Mouse (Mus musculus) limb, embryonic 14.5 days (tissue): ENCODE data around the gene Fam173a. TPM values are rescaled to one million over a fixed set of nuclear protein-coding genes. Genes with fewer than 3 reads are reported as not detected.

Experiments
- ATAC-seq: fragments of 200-750 bp; cut with Nextera tagmentation; 2 replicates; pipeline ENCODE4 v1.8.0; 2017; ENCODE audit warnings: low read depth, moderate number of reproducible peaks, moderate TSS enrichment; ENCODE audit not compliant: low FRiP score
- DNase-seq: peaks from one replicate; pipeline ENCODE4 v3.0.0-alpha.2; 2015; ENCODE audit warnings: low spot score
- H3K27ac ChIP-seq: fragments of 300-500 bp; sonication (generic); replicated peaks from 2 replicates; pipeline ENCODE4 v1.5.1; 2014; ENCODE audit warnings: low read depth, mild to moderate bottlenecking, low read length, moderate library complexity, mixed read lengths
- H3K27me3 ChIP-seq: fragments of 300-500 bp; sonication (generic); 2 replicates; pipeline ENCODE4 v1.6.1; 2014; ENCODE audit warnings: low read length, mixed read lengths; ENCODE audit not compliant: control insufficient read depth, insufficient read depth
- H3K36me3 ChIP-seq: fragments of 300-500 bp; sonication (generic); 2 replicates; pipeline ENCODE4 v1.6.1; 2014; ENCODE audit warnings: mild to moderate bottlenecking, low read length, moderate library complexity, mixed read lengths; ENCODE audit not compliant: control insufficient read depth, insufficient read depth
- H3K4me1 ChIP-seq: fragments of 300-500 bp; sonication (generic); 2 replicates; pipeline ENCODE4 v1.6.1; 2014; ENCODE audit warnings: antibody characterized with exemption, low read length, mixed read lengths; ENCODE audit not compliant: control insufficient read depth, insufficient read depth
- H3K4me2 ChIP-seq: fragments of 300-500 bp; sonication (generic); replicated peaks from 2 replicates; pipeline ENCODE4 v1.6.1; 2014; ENCODE audit warnings: low read depth, mild to moderate bottlenecking, low read length, moderate library complexity; ENCODE audit not compliant: severe bottlenecking
- H3K4me3 ChIP-seq: fragments of 300-500 bp; sonication (generic); replicated peaks from 2 replicates; pipeline ENCODE4 v1.5.1; 2014; ENCODE audit warnings: low read length
- H3K9ac ChIP-seq: fragments of 300-500 bp; sonication (generic); 2 replicates; pipeline ENCODE4 v1.6.1; 2014; ENCODE audit warnings: mild to moderate bottlenecking, low read depth, low read length, moderate library complexity; ENCODE audit not compliant: severe bottlenecking
- H3K9me3 ChIP-seq: fragments of 300-500 bp; sonication (generic); 2 replicates; pipeline ENCODE4 v1.6.1; 2016; ENCODE audit warnings: low read length; ENCODE audit not compliant: control insufficient read depth
- POLR2A ChIP-seq: fragments of 200-500 bp; IDR thresholded peaks from 2 replicates; pipeline ENCODE4 v1.8.0; 2012; ENCODE audit warnings: inconsistent platforms, mild to moderate bottlenecking, moderate library complexity, borderline replicate concordance; ENCODE audit not compliant: insufficient read depth, insufficient read length; ENCODE audit errors: extremely low read depth
- WGBS: fragments of 180-500 bp; shearing (Covaris S2); extraction: QIAGEN DNeasy Blood & Tissue Kit; methylation state at CpG from one replicate; pipeline ENCODE4 v1.1.7; 2014; 5-methylcytosine and 5-hydroxymethylcytosine counted together
- polyA plus RNA-seq, 2 experiments: library from polyadenylated mRNA; depleted of rRNA in 1 of 2; stranded (reverse) in 1 of 2; unstranded in 1 of 2; fragments of >200 nt; fragmentation: Nextera tagmentation in 1 of 2; extraction: Ambion mirVana in 1 of 2; gene quantifications; 2 replicates each; pipeline versions ENCODE4 v1.2.1 to v1.2.3; 2012 to 2014

The Fam173a gene
- polyA plus RNA-seq, 2 experiments: 73.8 to 117 TPM

DNA sequence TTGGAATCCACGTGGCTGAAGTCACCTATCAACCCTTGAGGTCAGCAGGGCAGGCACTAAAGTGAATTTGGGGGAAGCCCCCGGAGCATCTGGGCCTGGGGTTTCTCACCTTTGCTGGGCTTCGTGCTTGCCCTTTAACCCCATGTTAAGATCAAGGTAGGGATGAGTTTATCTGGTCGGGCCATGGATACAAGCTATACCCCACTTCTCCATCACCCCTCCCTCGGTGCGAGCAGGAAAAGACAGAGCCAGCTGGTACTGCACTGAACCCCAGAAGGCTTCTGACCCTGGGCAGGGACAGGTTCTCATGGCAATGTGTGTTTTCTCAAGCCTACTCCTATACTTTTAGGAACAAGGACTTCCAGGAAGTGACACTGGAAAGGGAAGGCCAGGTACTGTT is 11.4 kb downstream of the Fam173a start:
- no peak for DNase-seq
- no peak for ATAC-seq
- Histone ChIP-seq H3K27me3 (no peaks in the 10 kb centered on the region), H3K4me1 (peaks cover 13% of the 10 kb centered on the region), H3K9me3 (no peaks in the 10 kb centered on the region), H3K27ac (no peak overlapping the region), H3K4me3 (no peak overlapping the region), H3K9ac (no peak overlapping the region), H3K36me3 (peaks cover 38% of the 10 kb centered on the region), H3K4me2 (no peak overlapping the region)
- no peak for TF ChIP-seq POLR2A
- WGBS: 74% methylated on average over 6 of the region's 6 CpGs

DNA sequence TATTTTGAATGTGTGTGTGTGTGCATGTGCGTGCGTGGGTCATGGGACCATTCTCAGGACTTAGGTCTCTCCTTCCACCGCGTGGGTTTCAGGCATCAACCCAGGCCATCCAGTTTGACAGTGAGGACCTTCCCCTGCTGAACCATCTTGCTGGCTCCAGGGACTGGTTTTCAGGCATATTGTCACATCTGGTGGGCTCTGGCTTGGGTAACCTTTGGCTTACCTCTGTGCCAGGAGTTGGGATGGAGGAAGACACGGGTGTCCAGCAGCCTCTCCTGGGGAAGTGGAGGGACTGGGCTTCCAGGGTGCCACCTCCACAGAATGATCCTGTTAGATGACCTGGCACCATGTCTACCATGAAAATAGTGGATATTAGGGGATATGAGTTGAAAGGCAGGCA is 14.8 kb downstream of the Fam173a start:
- peaks cover 5% of the 10 kb centered on the region for H3K4me1 ChIP-seq
- no peak overlapping the region for H3K27ac ChIP-seq
- no peak overlapping the region for H3K9ac ChIP-seq
- DNase-seq (no peak), ATAC-seq (no peak)
- peaks cover 26% of the 10 kb centered on the region for H3K36me3 ChIP-seq
- no peaks in the 10 kb centered on the region for H3K9me3 ChIP-seq
- H3K4me2 ChIP-seq: no peak overlapping the region
- WGBS: 94% methylated on average over 5 of the region's 5 CpGs
- H3K4me3 ChIP-seq: no peak overlapping the region
- no peaks in the 10 kb centered on the region for H3K27me3 ChIP-seq
- no peak for TF ChIP-seq POLR2A

DNA sequence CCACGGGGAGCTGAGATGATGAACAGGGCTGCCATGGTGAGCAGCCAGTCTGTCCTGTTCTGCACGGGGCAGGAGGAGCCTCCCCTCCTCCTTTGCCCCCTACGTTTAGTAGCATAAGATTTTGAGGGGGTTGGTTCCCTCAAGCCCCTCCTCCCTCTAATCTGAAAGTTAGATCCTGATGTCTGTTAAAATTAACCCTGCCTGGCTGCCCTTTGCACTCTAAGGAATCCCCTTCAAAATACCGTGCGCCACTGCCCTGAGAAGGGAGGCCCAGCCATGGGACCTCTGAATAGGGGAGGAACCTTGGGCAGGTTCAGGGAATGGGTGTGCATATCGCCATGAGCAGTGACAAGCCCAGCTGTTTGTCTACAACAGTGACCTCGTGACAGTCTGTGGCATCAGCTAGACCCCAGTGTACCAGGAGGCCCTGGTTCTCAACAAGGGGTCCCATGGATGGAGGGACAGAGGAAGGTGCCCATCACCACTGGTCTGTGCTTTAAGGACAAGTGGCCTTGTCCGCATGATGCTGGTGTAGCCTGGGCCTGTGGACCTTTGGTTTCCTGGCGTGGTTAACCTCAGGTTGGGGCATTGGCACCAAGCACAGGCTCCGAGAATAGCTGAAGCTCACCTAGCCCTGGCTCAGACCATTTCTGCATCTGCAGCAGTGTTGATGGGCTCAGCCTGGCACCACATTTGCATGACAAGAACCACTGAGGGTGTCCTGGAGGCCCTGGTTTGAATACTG is 17.2 kb downstream of the Fam173a start:
- no peak for TF ChIP-seq POLR2A
- Histone ChIP-seq H3K27ac (no peak overlapping the region), H3K9ac (no peak overlapping the region), H3K4me1 (peaks cover 5% of the 10 kb centered on the region), H3K4me3 (no peak overlapping the region), H3K9me3 (no peaks in the 10 kb centered on the region), H3K4me2 (no peak overlapping the region), H3K27me3 (no peaks in the 10 kb centered on the region), H3K36me3 (peaks cover 9% of the 10 kb centered on the region)
- ATAC-seq: no peak
- no peak for DNase-seq
- WGBS: 82% methylated on average over 10 of the region's 10 CpGs

DNA sequence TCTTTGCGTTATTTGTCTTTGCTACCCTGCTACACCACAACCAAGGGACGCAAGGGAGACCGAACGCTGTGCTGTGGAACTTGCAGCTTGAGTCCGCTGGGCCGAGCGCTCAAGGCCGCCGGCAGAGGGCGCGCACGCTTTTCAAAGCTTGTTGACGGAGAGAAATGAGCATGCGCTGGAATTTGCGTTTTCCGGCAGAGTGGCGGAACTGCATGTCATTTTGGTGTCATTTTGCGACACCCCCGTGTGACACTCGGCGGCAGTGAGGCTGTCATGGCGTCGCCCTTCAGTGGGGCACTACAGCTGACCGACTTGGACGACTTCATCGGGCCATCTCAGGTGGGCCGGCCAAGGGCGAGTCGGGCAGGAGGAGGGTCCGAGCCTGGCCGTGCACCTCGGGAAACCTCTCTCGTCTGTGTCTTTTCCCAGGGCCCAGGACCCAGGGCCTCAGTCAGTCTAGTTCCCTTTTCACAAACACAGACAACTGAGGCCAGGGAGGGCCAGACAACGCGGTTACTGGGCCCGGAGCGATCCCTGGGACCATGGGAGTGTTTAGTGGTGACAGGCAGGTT is 19.1 kb downstream of the Fam173a start, which contains the start of gene Narfl:
Narfl (plus strand) TSS at position 228 of the 572 bp plus-strand sequence.
- Histone ChIP-seq H3K9me3 (no peaks in the 10 kb centered on the region), H3K27ac (no peak within 1 kb of the TSS), H3K27me3 (no peaks in the 10 kb centered on the region), H3K4me3 (peak within 1 kb of the TSS; percentile 69), H3K36me3 (peaks cover 9% of the 10 kb centered on the region), H3K4me2 (peak within 1 kb of the TSS; percentile 80), H3K9ac (peak within 1 kb of the TSS; percentile 77), H3K4me1 (peaks cover 5% of the 10 kb centered on the region)
- under 1% methylated on average over 37 of the region's 37 CpGs for WGBS
- ATAC-seq (peak; percentile 87), DNase-seq (peak; percentile 96)
- peak; percentile 53; the same call in 1 of the 2 replicates for TF ChIP-seq POLR2A

DNA sequence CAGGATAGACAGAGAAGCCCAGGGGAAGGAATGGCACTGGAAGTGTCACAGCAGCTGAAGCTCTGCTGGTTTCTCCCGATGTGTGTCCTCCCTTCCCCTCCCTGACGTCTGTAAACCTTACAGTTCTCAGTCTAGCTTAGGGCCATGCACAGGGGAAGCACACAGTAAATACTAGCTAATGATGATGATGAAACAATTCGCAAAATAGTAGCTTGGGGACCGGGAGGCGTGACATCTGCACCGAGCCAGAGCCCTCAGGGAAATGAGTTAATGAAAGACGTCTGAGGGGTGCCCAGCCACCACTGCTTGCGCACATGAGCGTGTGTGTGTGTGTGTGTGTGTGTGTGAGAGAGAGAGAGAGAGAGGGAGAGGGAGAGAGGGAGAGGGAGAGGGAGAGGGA is 23.4 kb downstream of the Fam173a start:
- Histone ChIP-seq H3K4me1 (peaks cover 3% of the 10 kb centered on the region), H3K4me3 (no peak overlapping the region), H3K36me3 (no peaks in the 10 kb centered on the region), H3K27me3 (no peaks in the 10 kb centered on the region), H3K4me2 (no peak overlapping the region), H3K9ac (no peak overlapping the region), H3K27ac (no peak overlapping the region), H3K9me3 (no peaks in the 10 kb centered on the region)
- DNase-seq (no peak), ATAC-seq (no peak)
- 28% methylated on average over 9 of the region's 9 CpGs for WGBS
- no peak for TF ChIP-seq POLR2A

DNA sequence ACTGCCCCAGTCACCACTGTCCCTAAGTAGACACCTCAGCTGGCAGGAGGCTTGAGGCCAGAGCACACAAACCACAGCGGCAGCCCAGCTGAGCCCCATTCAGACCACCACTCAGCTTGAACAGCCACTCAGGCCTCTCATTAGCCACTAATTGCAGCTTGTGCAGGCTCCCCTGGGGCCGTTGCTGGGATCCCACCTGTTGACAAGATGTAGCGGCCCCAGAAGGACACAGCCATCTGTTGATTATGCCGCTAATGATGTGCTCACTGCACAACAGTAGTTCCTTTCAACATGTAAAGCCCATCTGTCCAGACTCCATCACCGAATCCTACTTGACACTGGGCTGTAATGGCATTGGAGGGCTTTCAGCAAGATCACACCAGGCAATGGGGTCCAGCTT is 26.8 kb downstream of the Fam173a start:
- H3K4me3 ChIP-seq: no peak overlapping the region
- H3K27ac ChIP-seq: no peak overlapping the region
- no peaks in the 10 kb centered on the region for H3K27me3 ChIP-seq
- ATAC-seq (no peak), DNase-seq (no peak)
- TF ChIP-seq POLR2A: no peak
- no peaks in the 10 kb centered on the region for H3K4me1 ChIP-seq
- no peaks in the 10 kb centered on the region for H3K36me3 ChIP-seq
- no peaks in the 10 kb centered on the region for H3K9me3 ChIP-seq
- WGBS: 8% methylated on average over 5 of the region's 5 CpGs
- H3K9ac ChIP-seq: no peak overlapping the region
- H3K4me2 ChIP-seq: no peak overlapping the region
